Mouse (Mus musculus) urinary bladder, postnatal 4 days (tissue): Measurements from ENCODE around the gene Gm3880.
"Not testable (repeated sequence)": the region's sequence is repeated elsewhere in the genome, so short reads cannot be mapped to it uniquely, and the experiment has no call there.

Experiments
- DNase-seq, 2 experiments: peaks; one replicate each; pipeline ENCODE4 v3.0.0; 2021 to 2022; ENCODE audit warnings: low spot score in 2 of 2

Gm3880 gene

GRCm38 (mm10) chrX:102686872-102687271 lies at the start of gene Gm3880:
Gene Gm3880, minus strand, starts transcription at chrX:102686972.
- DNase-seq, result not testable (repeated sequence)

GRCm38 (mm10) chrX:102724226-102724625 lies 37.5 kb upstream of the Gm3880 start:
- not testable (repeated sequence) for DNase-seq

GRCm38 (mm10) chrX:102707535-102707934 lies 20.8 kb upstream of the Gm3880 start, which contains the start of the genes Gm9112 and Dmrtc1b:
Gene Gm9112, minus strand, starts transcription at chrX:102707635.
Gene Dmrtc1b, plus strand, starts transcription at chrX:102707865.
- DNase-seq, result not testable (repeated sequence)

GRCm38 (mm10) chrX:102700636-102701035 lies 13.9 kb upstream of the Gm3880 start:
- DNase-seq, result not testable (repeated sequence)

GRCm38 (mm10) chrX:102689252-102689651 lies 2.5 kb upstream of the Gm3880 start:
- not testable (repeated sequence) for DNase-seq

DNA sequence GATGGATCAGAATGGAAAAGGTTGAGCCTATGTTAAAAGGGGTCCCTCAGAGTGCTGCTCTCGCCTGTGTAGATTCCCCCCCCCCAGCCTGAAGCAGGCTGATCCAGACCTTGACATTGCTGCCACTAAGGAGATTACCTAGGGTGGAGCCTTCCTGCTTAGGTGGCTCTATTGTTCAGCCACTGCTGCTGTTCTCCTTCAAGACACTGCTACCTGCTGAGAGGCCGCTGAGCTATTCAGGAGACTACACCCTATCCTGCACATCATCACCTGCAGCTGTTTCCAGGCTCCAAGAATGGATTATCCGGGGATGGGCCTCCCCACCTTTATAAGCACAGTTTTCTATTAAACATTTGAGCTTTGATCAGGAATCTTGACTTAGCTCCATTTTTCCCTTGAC lies 2.1 kb downstream of the Gm3880 start:
- not testable (repeated sequence) for DNase-seq

- no peak for DNase-seq
These were observed 20.1 kb downstream of the Gm3880 start for GRCm38 (mm10) chrX:102666641-102667040.

GRCm38 (mm10) chrX:102660712-102661111 lies 26.1 kb downstream of the Gm3880 start:
- no peak for DNase-seq

- no peak for DNase-seq
These were observed 41.1 kb downstream of the Gm3880 start for GRCm38 (mm10) chrX:102645691-102646090.

GRCm38 (mm10) chrX:102645146-102645545 lies 41.6 kb downstream of the Gm3880 start:
- no peak for DNase-seq

DNA sequence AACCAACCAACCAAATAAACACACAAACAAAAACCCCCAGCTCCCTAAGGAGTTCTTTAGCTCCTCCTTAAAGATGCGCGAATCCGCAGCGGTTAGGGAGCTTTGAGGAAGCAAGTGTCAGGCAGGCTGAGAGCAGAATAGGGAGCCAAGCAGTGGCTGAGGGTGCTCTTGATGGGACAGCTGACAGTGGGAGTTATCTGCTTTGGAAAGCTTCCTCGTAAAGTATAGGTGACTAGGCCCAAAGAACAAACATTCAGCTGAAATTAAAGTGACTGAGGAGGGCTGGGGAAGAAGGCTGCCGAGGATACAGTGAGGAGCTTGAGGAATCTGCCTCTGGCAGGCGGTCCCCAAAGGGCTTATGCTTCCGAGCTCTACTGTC lies 42.2 kb downstream of the Gm3880 start:
- peak in 1 of 2 experiments; percentile 17 for DNase-seq

GRCm38 (mm10) chrX:102643823-102644572 lies 42.8 kb downstream of the Gm3880 start, which contains the start of gene Phka1:
Gene Phka1, minus strand, starts transcription at chrX:102644246.
- DNase-seq, result peak; percentile 73 to 80
